Mouse (Mus musculus) kidney, adult 2 months (tissue): ENCODE measurements around the gene Dnah14.

Experiments used
- CTCF ChIP-seq: fragments of 200-500 bp; conservative IDR thresholded peaks from 2 replicates; pipeline ENCODE4 v1.5.1; 2011; ENCODE audit warnings: low read depth, mild to moderate bottlenecking, control low read depth, low read length, moderate library complexity, mixed read lengths; ENCODE audit not compliant: insufficient read depth, insufficient read length
- POLR2A ChIP-seq: fragments of 200-500 bp; IDR thresholded peaks from one replicate; pipeline ENCODE4 v1.6.1; 2011; ENCODE audit warnings: low read depth, low read length, control low read depth

GRCm38 (mm10) chr1:181640383-181640782, 64.0 kb downstream of the Dnah14 start:
- TF ChIP-seq CTCF (no peak), POLR2A (no peak)
